Mouse (Mus musculus): ENCODE results near the gene Glb1l. TPM values are rescaled to one million over a fixed set of nuclear protein-coding genes. Genes with fewer than 3 reads are reported as not detected.

The Glb1l gene
- polyA plus RNA-seq, 1 experiment from 2014 or later, result 5.2 TPM

DNA sequence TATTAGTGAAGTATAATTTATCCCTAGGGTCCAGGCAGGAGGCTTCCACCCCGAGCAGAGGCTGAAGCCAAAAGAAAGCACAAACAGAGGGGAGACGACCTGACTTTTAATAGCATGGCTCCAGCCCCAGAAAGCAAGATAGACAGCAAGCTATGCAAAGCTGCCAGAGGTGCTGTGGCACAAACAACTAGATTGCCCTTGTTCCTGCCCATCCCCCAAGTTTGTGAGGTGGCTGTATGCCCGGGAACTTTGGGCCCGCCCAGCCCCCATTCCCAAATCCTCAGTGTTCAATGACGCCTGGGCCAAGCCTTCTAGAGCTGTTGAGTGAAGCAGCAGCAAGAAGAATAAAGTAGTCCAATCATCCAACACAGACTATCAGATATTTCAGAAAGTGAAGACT, 4.3 kb upstream of the Glb1l start:
- H3K4me3 ChIP-seq, result peak overlapping the region; percentile 89
- peak overlapping the region; percentile 93; the same call in 1 of the 2 replicates for H3K9ac ChIP-seq
- H3K27me3 ChIP-seq (replicated peaks), result peaks cover 5% of the 10 kb centered on the region
- peaks cover 60% of the 10 kb centered on the region for H3K36me3 ChIP-seq
- 60% methylated on average over 5 of the region's 5 CpGs for WGBS (ENCODE audit: insufficient replicate concordance)
- no peaks in the 10 kb centered on the region for H3K9me3 ChIP-seq (replicated peaks)
- peak overlapping the region; percentile 95 for H3K27ac ChIP-seq
- no peak for ATAC-seq
- H3K4me1 ChIP-seq, result peaks cover 81% of the 10 kb centered on the region
- peak overlapping the region; percentile 95 for H3K4me2 ChIP-seq

DNA sequence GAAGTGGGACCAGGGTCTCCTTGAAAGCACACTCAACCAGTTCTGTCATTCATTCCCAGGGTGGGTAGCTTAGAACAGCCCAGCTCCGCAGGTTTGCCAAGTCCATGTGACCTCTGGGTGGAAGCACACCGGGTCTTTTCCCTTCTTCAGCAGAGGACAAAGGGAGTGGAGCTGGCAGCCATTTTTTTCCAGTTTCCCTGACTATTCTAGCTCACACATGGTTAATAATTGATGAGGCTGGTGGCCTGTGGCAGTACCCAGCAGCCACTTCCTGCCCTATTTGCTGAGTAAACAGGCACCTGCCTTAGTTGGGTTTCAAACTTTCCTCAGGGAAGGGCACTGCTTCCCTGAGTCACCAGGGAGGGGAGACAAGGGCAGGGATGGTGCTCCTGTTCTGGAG, 3.8 kb upstream of the Glb1l start:
- Histone ChIP-seq H3K36me3 (peaks cover 60% of the 10 kb centered on the region), H3K27ac (peak overlapping the region; percentile 95), H3K4me1 (peaks cover 81% of the 10 kb centered on the region), H3K4me3 (peak overlapping the region; percentile 6), H3K9ac (0 out of 2 replicates have a peak overlapping the region, but pooled peaks have one; percentile 86), H3K9me3 (replicated peaks) (no peaks in the 10 kb centered on the region), H3K27me3 (replicated peaks) (peaks cover under 1% of the 10 kb centered on the region; the same call in 1 of the 2 replicates), H3K4me2 (peak overlapping the region; percentile 95)
- 75% methylated on average over 2 of the region's 2 CpGs for WGBS (ENCODE audit: insufficient replicate concordance)
- ATAC-seq, result no peak

DNA sequence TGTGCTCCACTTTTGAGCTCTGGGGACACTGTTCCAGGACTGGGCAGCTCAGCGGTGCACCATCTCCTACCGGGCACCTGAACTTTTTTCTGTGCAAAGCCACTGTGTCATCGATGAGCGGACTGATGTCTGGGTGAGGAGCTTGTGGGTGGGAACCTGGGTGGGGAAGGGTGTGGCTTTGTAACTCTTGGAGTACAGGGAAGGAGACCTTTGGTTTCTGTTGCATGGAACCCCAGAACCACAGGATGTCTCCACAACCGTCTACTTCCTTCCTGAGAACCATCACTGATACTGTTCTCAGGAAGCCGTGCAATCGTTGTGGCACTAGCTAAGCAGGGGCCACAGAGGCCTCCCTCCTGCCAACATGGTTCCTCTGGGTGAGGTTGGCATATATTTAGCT, 2.5 kb upstream of the Glb1l start:
- H3K9me3 ChIP-seq (replicated peaks), result no peaks in the 10 kb centered on the region
- peak overlapping the region; percentile 76 for H3K4me3 ChIP-seq
- peaks cover 60% of the 10 kb centered on the region for H3K36me3 ChIP-seq
- peak; percentile 9; the same call in 1 of the 2 replicates for ATAC-seq
- peak overlapping the region; percentile 95 for H3K27ac ChIP-seq
- H3K27me3 ChIP-seq (replicated peaks), result peaks cover 6% of the 10 kb centered on the region; the same call in 1 of the 2 replicates
- peaks cover 92% of the 10 kb centered on the region for H3K4me1 ChIP-seq
- H3K9ac ChIP-seq, result peak overlapping the region; percentile 86
- 18% methylated on average over 7 of the region's 7 CpGs for WGBS (ENCODE audit: insufficient replicate concordance)
- H3K4me2 ChIP-seq, result peak overlapping the region; percentile 95

DNA sequence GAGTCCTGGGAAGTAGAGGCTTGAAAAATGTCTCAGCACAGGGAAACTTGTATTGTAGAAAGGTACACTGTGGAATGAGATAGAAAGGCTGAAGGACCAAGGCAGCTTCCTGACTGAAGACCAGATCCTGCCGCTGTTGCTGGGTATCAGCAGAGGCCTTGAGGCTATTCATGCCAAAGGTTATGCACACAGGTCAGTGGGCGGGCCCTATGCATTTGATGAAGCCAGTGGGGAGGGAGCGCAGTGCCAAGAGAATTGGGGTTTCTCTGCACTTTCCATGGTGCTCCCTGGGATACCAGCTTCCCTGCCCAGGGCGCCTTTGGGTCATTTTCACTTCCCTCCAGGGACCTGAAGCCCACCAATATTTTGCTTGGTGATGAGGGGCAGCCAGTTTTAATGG, 1.9 kb upstream of the Glb1l start:
- H3K36me3 ChIP-seq, result peaks cover 60% of the 10 kb centered on the region
- peak overlapping the region; percentile 95 for H3K4me2 ChIP-seq
- peak overlapping the region; percentile 76 for H3K4me3 ChIP-seq
- ATAC-seq, result no peak
- H3K27me3 ChIP-seq (replicated peaks), result peaks cover 6% of the 10 kb centered on the region; the same call in 1 of the 2 replicates
- no peaks in the 10 kb centered on the region for H3K9me3 ChIP-seq (replicated peaks)
- H3K4me1 ChIP-seq, result peaks cover 89% of the 10 kb centered on the region
- H3K9ac ChIP-seq, result peak overlapping the region; percentile 86
- 62% methylated on average over 4 of the region's 4 CpGs for WGBS (ENCODE audit: insufficient replicate concordance)
- H3K27ac ChIP-seq, result peak overlapping the region; percentile 95

DNA sequence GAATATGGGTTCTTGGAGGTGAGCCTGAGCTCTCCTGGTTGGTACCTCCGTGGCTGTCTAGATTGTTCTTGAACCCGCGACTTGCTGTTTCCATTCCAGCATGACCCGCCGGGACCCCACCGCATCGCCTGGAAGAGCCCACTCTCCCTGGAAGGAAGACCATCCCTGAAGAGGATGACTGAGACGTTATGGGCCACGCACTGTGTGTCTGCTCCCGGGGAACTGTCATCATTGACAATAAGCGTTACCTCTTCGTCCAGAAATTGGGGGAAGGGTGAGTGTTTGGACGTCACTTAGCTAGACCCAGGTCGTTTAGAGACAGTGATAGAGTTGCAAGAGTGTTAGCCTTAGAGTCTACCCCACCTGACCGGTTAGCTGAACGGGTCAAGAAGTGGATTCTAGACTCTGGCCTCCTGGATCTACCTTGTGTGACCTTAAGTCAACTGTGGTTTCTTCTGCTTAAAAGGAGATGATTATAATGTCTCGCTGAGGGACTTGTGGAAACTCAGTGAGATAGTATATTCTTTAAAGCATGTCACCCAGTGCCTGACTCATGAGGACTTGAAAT, 612 bp upstream of the Glb1l start:
- 6% methylated on average over 17 of the region's 17 CpGs for WGBS (ENCODE audit: insufficient replicate concordance)
- Histone ChIP-seq H3K36me3 (peaks cover 46% of the 10 kb centered on the region), H3K4me3 (peak overlapping the region; percentile 76), H3K27ac (peak overlapping the region; percentile 95), H3K4me2 (peak overlapping the region; percentile 95), H3K4me1 (peaks cover 78% of the 10 kb centered on the region), H3K9ac (peak overlapping the region; percentile 86), H3K27me3 (replicated peaks) (peaks cover 6% of the 10 kb centered on the region; the same call in 1 of the 2 replicates), H3K9me3 (replicated peaks) (no peaks in the 10 kb centered on the region)
- no peak for ATAC-seq

DNA sequence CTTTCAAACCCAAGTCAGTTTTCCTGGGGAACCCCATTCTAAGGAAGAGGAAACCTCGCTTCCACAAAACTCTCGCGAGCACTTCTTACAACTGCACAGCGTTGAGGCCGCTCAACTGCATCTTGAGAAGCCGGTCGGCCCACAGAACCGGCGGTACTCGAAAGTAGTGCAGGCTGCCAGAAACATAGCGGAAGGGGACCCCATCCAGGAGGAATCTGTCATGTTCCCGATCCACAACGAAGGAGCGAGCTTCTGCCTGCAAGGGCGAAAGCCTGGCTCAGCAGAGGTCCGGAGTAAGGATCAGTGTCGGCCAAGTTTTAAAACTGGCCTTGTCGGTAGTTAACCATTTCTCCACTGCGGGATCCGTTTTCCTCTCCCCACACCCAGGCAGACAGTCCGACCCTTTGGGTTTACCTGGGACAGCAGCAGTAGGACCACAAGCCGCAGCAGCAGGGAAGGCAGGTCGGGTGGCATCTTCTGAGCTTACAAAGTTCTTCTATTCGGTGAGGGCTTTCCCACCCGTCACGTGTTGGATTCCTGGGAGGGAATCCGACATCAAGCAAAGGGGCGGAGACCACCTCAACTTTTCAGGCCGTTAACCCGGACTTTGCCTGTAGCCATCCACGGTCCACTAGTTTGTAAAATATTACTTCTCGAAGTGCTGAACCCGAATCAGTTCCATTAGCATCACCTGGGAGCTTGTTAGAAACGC, 1.5 kb downstream of the Glb1l start:
- ATAC-seq, result no peak
- 18% methylated on average over 34 of the region's 34 CpGs for WGBS (ENCODE audit: insufficient replicate concordance)
- H3K36me3 ChIP-seq, result peaks cover 25% of the 10 kb centered on the region
- H3K27me3 ChIP-seq (replicated peaks), result peaks cover 6% of the 10 kb centered on the region; the same call in 1 of the 2 replicates
- peak overlapping the region; percentile 86 for H3K9ac ChIP-seq
- peaks cover 57% of the 10 kb centered on the region for H3K4me1 ChIP-seq
- peak overlapping the region; percentile 76 for H3K4me3 ChIP-seq
- H3K4me2 ChIP-seq, result peak overlapping the region; percentile 95
- H3K27ac ChIP-seq, result peak overlapping the region; percentile 42
- no peaks in the 10 kb centered on the region for H3K9me3 ChIP-seq (replicated peaks)

DNA sequence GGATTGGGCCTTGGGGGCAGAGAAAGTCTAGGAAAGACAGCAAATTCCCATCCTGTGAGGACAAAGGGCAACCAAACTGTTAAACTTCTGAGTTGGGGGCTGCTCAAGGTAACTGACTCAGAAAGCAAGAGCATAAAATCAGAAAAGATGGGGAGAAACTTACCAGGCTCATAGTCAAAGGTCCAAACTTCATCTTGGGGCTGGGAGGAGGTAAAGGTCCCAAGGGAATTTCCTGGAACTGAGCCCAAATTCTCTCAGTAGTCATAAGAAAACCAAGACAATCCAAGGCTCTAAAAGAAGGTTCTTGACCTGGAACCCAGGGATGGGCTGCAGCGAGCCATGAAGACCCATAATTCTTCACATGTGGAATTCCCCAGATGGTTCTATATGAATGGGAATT, 9.4 kb downstream of the Glb1l start:
- ATAC-seq, result no peak
- WGBS (ENCODE audit: insufficient replicate concordance), result 80% methylated on average over 1 of the region's 1 CpGs

DNA sequence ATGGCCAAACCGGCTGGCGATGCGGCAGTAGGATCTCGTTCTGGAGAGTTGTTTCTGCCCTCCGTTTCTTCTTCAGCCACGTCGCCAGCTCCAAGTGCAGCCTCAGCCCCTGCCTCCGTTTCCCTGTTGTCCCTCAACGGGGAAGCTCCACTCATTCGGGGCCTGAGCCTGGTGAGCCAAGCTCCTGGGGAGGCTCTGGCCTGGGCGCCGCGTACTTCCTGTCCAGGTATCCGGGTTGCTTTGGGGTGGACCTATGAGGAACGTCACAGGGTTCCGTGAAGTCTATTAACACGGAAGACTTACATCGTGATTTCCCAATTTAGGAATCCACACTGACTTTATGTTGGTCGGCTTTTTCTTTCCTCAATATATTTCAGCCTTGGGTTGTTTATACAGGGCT, 18.2 kb downstream of the Glb1l start:
- peaks cover 50% of the 10 kb centered on the region for H3K4me1 ChIP-seq
- no peaks in the 10 kb centered on the region for H3K27me3 ChIP-seq (replicated peaks)
- peak overlapping the region; percentile 84 for H3K4me3 ChIP-seq
- peak overlapping the region; percentile 94 for H3K9ac ChIP-seq
- H3K36me3 ChIP-seq, result peaks cover 51% of the 10 kb centered on the region
- H3K4me2 ChIP-seq, result peak overlapping the region; percentile 93
- ATAC-seq, result peak; percentile 26; the same call in 1 of the 2 replicates
- under 1% methylated on average over 19 of the region's 19 CpGs for WGBS (ENCODE audit: insufficient replicate concordance)
- no peaks in the 10 kb centered on the region for H3K9me3 ChIP-seq (replicated peaks)
- peak overlapping the region; percentile 96 for H3K27ac ChIP-seq

More for the DNA sequence above, 9.4 kb downstream of the Glb1l start:
- no peak overlapping the region for H3K4me2 ChIP-seq
- no peaks in the 10 kb centered on the region for H3K27me3 ChIP-seq (replicated peaks)
- no peaks in the 10 kb centered on the region for H3K4me1 ChIP-seq
- no peak overlapping the region for H3K4me3 ChIP-seq
- H3K27ac ChIP-seq, result no peak overlapping the region
- H3K36me3 ChIP-seq, result peaks cover 41% of the 10 kb centered on the region
- no peaks in the 10 kb centered on the region for H3K9me3 ChIP-seq (replicated peaks)
- H3K9ac ChIP-seq, result no peak overlapping the region

DNA sequence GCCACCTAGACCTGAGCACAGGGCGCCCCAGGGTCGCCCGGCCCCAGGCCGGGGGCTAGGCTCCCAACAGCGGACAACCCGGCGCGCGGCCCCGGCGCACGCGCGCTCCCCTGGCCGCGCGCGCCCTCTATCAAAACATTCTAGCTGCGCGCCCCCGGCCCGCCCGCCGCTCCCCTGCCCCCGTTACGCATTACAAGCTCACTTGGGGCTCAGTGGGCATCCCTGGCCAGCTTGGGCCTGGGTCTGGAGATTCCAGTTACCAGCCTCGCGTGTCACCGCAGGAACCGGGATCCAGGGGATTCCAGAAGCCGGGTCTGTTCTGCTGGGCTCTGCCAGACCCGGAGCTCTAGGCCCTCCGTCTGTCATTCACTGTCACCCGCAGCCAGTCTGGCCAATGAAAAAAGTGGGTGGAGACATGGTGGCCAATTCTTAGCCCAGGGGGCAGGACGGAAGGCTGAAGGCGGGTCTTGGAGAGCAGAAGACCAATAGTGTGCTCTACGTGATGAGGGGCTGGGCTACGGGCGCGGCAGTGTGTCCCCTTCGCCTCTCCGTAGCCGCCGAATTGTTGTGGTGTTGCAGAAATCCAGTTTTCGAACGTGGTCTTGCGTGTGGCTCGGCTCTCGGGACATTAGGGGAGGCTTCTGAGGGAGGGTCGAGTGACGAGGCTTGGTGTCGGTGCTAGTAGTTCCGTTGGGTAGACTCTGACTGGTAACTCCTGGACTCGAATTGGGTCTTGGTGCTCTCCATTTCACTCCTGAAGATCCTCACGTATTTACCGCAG, 18.8 kb downstream of the Glb1l start, which contains the start of the genes Ankzf1 and Atg9a:
TSS of gene Ankzf1 (plus strand) at position 530 of the 781 bp plus-strand sequence.
TSS of gene Atg9a (minus strand) at position 575 of the 781 bp plus-strand sequence.
- H3K36me3 ChIP-seq, result peaks cover 51% of the 10 kb centered on the region
- H3K4me3 ChIP-seq, result peak within 1 kb of the TSS; percentile 84
- peak; percentile 98 for ATAC-seq
- peaks cover 51% of the 10 kb centered on the region for H3K4me1 ChIP-seq
- H3K27ac ChIP-seq, result peak within 1 kb of the TSS; percentile 96
- peak within 1 kb of the TSS; percentile 94 for H3K9ac ChIP-seq
- no peaks in the 10 kb centered on the region for H3K9me3 ChIP-seq (replicated peaks)
- no peaks in the 10 kb centered on the region for H3K27me3 ChIP-seq (replicated peaks)
- H3K4me2 ChIP-seq, result peak within 1 kb of the TSS; percentile 93
- WGBS (ENCODE audit: insufficient replicate concordance), result under 1% methylated on average over 56 of the region's 56 CpGs

DNA sequence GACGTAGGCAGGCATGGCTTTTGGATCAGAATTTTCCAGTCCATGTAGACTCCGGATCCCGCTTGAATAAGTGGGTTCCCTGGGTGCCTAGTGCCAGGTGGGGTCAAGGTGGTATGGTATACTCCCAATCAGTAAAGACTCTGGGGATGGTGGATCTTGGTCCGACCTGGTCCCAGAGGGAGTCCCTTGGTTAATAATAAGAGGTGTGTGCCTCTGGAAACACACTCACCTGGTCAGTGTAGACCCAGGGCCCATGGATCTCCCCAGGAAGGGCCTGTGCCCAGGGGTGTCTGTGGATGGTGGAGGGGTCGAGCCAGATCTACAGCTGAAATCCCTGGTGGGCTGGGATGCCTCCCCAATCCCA, 19.4 kb downstream of the Glb1l start:
- Histone ChIP-seq H3K4me3 (peak overlapping the region; percentile 84), H3K9ac (peak overlapping the region; percentile 94), H3K27ac (peak overlapping the region; percentile 96), H3K9me3 (replicated peaks) (no peaks in the 10 kb centered on the region), H3K4me1 (peaks cover 51% of the 10 kb centered on the region), H3K27me3 (replicated peaks) (no peaks in the 10 kb centered on the region), H3K36me3 (peaks cover 51% of the 10 kb centered on the region), H3K4me2 (peak overlapping the region; percentile 93)
- 45% methylated on average over 5 of the region's 5 CpGs for WGBS (ENCODE audit: insufficient replicate concordance)
- ATAC-seq, result no peak

DNA sequence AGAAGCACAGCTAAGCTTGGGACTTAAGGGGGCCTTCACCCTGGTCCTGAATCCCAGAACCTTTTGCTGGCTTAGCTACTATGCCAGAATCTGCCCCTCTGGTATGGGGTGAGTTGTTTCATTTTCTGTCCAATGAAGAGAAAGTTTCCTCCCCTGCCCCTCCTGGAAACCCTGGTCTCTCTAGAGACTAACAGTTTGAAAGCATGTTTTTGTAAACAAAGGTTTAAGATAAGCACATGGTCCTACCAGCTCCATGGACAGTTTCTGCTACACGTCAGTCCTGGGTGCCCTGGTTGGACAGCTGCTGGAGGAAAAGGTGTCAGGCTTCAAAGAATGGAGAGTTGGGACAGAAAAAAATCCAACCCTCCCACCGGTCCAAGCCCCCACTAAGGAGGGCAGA, 20.0 kb downstream of the Glb1l start:
- H3K4me1 ChIP-seq, result peaks cover 51% of the 10 kb centered on the region
- peak; percentile 14; the same call in 1 of the 2 replicates for ATAC-seq
- WGBS (ENCODE audit: insufficient replicate concordance), result 29% methylated on average over 2 of the region's 2 CpGs

More for the DNA sequence above, 20.0 kb downstream of the Glb1l start:
- Histone ChIP-seq H3K27ac (peak overlapping the region; percentile 96), H3K27me3 (replicated peaks) (no peaks in the 10 kb centered on the region), H3K36me3 (peaks cover 51% of the 10 kb centered on the region), H3K4me2 (peak overlapping the region; percentile 93), H3K9me3 (replicated peaks) (no peaks in the 10 kb centered on the region), H3K4me3 (peak overlapping the region; percentile 84), H3K9ac (peak overlapping the region; percentile 94)
